Mouse (Mus musculus) v-Abl transformed pro-B cells (cell line): Measurements from ENCODE around the gene Mapk10.
"Not testable (repeated sequence)": the region's sequence is repeated elsewhere in the genome, so short reads cannot be mapped to it uniquely, and the experiment has no call there.

Source experiments
- in situ Hi-C, 2 experiments: fragments of 400-800 bp; cut with MboI; formaldehyde crosslinking; loops; one replicate each; pipeline ENCODE4 v1.15.1; 2025; ENCODE audit not compliant: unreplicated experiment in 2 of 2

Gene Mapk10

DNA sequence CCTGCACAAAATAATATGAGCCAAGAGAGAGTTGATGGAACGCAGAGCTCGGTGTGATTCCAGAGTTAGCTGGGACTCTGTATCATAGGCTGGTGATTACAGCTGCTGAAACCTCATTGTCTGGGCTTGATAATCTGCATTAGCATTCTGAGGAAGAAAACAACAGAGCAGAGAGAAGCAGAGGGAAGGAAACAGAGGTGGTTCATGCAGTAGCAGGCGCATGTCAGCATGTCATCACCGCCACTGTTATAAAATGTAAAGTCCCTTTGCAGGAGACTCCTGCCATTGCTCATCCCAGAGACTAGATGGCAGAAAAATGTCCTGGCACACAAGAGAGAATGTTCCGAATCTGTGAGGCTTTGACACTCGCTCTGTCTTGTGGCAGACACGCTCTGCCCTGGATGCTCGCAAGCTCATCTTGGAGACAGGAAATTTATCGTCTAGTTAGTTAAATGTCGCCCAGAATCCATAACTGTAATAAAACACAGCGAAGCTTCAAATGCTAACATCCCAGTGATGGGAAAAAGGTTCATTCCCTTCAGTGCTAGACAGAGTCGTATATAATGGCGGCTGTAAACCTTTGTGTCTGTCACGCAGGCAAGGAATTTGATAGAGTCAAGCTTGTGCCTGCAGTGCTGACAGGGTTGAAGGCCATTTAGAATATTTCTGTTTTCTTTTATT lies 322.5 kb downstream of the Mapk10 start:
- in situ Hi-C loops, result no loop called here

GRCm38 (mm10) chr5:102875628-102876027 lies 335.5 kb downstream of the Mapk10 start:
- in situ Hi-C loops, result no loop called here

- in situ Hi-C loops, result no loop called here
These were observed 336.4 kb downstream of the Mapk10 start for GRCm38 (mm10) chr5:102874605-102875298.

DNA sequence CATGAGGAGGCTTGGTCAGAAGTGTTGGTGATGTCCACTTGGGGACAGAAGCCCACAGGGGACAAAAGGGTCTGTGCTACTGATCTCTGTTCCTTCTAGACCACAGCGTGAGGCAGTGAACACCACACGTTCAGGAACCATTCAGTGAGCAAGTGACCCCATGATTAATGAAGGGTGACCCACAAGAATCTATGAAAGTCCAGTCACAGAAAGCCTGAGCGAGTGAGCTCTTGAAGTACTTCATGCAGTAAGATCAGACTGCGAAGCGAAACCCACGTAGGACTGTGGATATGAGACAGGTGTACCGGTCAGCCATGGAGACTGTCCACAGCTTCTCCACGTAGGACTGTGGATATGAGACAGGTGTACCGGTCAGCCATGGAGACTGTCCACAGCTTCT lies 338.1 kb downstream of the Mapk10 start:
- in situ Hi-C loops, result not testable (repeated sequence)

DNA sequence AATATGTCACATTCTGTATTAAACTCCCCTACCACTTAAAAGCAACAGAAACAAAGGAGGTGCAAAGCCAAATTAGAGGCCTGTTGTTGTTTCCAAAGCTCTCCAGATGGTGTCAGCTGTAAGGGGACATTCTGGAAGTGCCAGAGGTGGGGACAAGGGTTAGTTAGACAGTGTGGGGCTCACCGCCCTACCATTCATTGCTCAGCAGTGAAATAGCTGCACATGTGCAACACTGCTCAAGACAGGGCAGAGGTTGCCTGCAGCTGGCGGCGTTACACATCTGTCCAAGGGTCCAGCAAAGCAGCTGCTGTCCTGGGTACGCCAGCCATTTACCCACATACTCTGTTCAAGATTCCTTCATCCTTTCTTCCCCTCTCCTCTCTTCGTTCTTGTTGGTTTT lies 342.9 kb downstream of the Mapk10 start:
- in situ Hi-C loops, result loop anchor here in 1 of 2 experiments (5.0 kb wide), 1 partner anchor 661 kb away; no protein-coding TSS in a partner anchor

GRCm38 (mm10) chr5:102859749-102860148 lies 351.4 kb downstream of the Mapk10 start:
- in situ Hi-C loops, result no loop called here

GRCm38 (mm10) chr5:102858047-102858446 lies 353.1 kb downstream of the Mapk10 start:
- in situ Hi-C loops, result no loop called here
